Mouse (Mus musculus) intestine, embryonic 15.5 days (tissue): ENCODE measurements around the gene Mospd3. TPM values are rescaled to one million over a fixed set of nuclear protein-coding genes. Genes with fewer than 3 reads are reported as not detected.

ENCODE experiments used
- ATAC-seq: fragments of 200-750 bp; cut with Nextera tagmentation; 2 replicates; pipeline ENCODE4 v1.8.0; 2017; ENCODE audit warnings: moderate TSS enrichment, moderate library complexity
- H3K27ac ChIP-seq: fragments of 300-500 bp; sonication (generic); 2 replicates; pipeline ENCODE4 v1.5.1; 2015; ENCODE audit warnings: mild to moderate bottlenecking, inconsistent platforms
- H3K27me3 ChIP-seq: fragments of 300-500 bp; sonication (generic); replicated peaks from 2 replicates; pipeline ENCODE4 v1.6.1; 2015; ENCODE audit warnings: inconsistent platforms
- H3K36me3 ChIP-seq: fragments of 300-500 bp; sonication (generic); 2 replicates; pipeline ENCODE4 v1.6.1; 2015; ENCODE audit warnings: inconsistent platforms
- H3K4me1 ChIP-seq: fragments of 300-500 bp; sonication (generic); replicated peaks from 2 replicates; pipeline ENCODE4 v1.6.1; 2015; ENCODE audit warnings: inconsistent platforms
- H3K4me2 ChIP-seq: fragments of 300-500 bp; sonication (generic); replicated peaks from 2 replicates; pipeline ENCODE4 v1.6.1; 2015; ENCODE audit warnings: mild to moderate bottlenecking, inconsistent platforms
- H3K4me3 ChIP-seq: fragments of 300-500 bp; sonication (generic); replicated peaks from 2 replicates; pipeline ENCODE4 v1.5.1; 2015; ENCODE audit warnings: inconsistent platforms
- H3K9ac ChIP-seq: fragments of 300-500 bp; sonication (generic); 2 replicates; pipeline ENCODE4 v1.6.1; 2015; ENCODE audit warnings: inconsistent platforms
- H3K9me3 ChIP-seq: fragments of 300-500 bp; sonication (generic); 2 replicates; pipeline ENCODE4 v1.6.1; 2016; ENCODE audit warnings: inconsistent platforms
- WGBS: fragments of 180-500 bp; shearing (Covaris S2); methylation state at CpG from one replicate; pipeline ENCODE4 v1.1.7; 2015; 5-methylcytosine and 5-hydroxymethylcytosine counted together
- polyA plus RNA-seq: library from polyadenylated mRNA; unstranded; fragments of >200 nt; fragmentation: Nextera tagmentation; extraction: Ambion mirVana; gene quantifications from 2 replicates; pipeline ENCODE4 v1.2.1, GENCODE M21; 2015

Gene Mospd3
- polyA plus RNA-seq, 1 experiment from 2014 or later, result 24.6 TPM

DNA sequence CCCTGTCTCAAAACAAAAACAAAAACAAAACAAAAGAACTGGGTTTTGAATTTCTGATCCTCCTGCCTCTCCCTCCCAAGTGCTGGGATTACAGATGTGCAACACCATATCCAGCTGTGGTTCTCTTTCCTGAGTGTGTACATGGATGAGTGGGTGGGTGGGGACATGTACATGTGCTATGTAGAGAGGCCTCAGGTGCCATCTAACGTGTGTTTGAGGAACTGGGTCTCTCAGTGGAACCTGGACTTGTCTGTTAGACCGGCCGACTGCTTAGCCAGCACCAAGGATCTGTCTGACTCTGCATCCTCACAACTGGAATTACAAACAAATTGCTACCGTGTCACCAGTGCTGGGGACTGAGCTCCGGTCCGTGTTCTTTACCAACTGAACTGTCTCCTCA, 3.2 kb downstream of the Mospd3 start:
- no peak overlapping the region for H3K9ac ChIP-seq
- no peak for ATAC-seq
- H3K4me3 ChIP-seq, result no peak overlapping the region
- no peak overlapping the region for H3K4me2 ChIP-seq
- WGBS, result 90% methylated on average over 6 of the region's 6 CpGs
- no peaks in the 10 kb centered on the region for H3K36me3 ChIP-seq
- H3K9me3 ChIP-seq, result no peaks in the 10 kb centered on the region
- no peak overlapping the region for H3K27ac ChIP-seq
- H3K27me3 ChIP-seq, result no peaks in the 10 kb centered on the region
- peaks cover 16% of the 10 kb centered on the region for H3K4me1 ChIP-seq

DNA sequence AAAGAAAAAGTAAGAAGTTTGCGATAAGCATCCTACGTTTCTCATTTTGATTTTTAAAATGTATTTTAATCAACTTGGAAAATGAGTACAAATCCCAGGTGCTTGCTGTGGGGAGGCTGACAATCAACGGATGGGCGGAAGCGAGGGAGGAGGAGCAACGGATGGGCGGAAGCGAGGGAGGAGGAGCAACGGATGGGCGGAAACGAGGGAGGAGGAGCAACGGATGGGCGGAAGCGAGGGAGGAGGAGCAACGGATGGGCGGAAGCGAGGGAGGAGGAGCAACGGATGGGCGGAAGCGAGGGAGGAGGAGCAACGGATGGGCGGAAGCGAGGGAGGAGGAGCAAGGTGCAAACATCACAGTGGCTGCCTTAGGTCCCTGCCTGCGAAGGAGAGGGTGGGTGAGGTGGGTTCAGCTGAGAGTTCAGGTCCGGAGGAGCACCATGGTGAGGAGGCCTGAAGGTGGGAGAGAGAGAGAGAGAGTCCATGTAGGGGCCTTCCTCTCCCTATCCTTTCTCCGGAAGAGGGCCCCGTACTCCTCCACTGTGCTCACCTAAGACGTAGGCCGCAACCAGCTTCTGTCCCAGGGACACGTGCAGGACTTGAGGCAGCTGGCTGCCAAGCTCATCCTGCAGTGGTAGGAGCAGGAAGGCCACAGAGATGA, 4.1 kb downstream of the Mospd3 start:
- H3K9ac ChIP-seq, result no peak overlapping the region
- no peaks in the 10 kb centered on the region for H3K36me3 ChIP-seq
- no peak overlapping the region for H3K27ac ChIP-seq
- H3K9me3 ChIP-seq, result no peaks in the 10 kb centered on the region
- peak overlapping the region; percentile 40 for H3K4me2 ChIP-seq
- H3K4me3 ChIP-seq, result peak overlapping the region; percentile 15; the same call in 1 of the 2 replicates
- no peaks in the 10 kb centered on the region for H3K27me3 ChIP-seq
- H3K4me1 ChIP-seq, result peaks cover 12% of the 10 kb centered on the region
- no peak for ATAC-seq
- WGBS, result 26% methylated on average over 25 of the region's 30 CpGs

DNA sequence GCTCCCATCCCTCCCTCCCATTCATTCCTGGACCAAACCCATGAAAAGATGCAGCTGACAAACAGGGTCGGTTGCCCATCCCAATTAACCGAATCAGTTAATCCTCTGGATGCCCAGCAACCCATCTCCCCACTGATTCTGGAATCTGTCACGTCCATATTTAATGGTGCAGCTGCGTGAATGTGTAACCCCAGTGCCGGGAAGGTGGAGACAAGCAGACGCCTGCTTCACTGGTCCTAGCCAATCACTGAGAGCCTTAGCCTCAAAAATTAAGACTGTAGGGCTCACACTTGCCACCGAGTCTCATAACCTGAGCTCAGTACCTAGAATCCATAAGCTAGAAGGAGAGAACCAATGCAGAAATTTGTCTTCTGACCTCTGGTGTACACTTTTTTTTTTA, 4.9 kb downstream of the Mospd3 start:
- Histone ChIP-seq H3K27ac (no peak overlapping the region), H3K4me3 (no peak overlapping the region), H3K4me1 (peaks cover 12% of the 10 kb centered on the region), H3K4me2 (no peak overlapping the region), H3K9ac (no peak overlapping the region), H3K27me3 (no peaks in the 10 kb centered on the region), H3K9me3 (no peaks in the 10 kb centered on the region), H3K36me3 (no peaks in the 10 kb centered on the region)
- ATAC-seq, result no peak
- 79% methylated on average over 7 of the region's 7 CpGs for WGBS

DNA sequence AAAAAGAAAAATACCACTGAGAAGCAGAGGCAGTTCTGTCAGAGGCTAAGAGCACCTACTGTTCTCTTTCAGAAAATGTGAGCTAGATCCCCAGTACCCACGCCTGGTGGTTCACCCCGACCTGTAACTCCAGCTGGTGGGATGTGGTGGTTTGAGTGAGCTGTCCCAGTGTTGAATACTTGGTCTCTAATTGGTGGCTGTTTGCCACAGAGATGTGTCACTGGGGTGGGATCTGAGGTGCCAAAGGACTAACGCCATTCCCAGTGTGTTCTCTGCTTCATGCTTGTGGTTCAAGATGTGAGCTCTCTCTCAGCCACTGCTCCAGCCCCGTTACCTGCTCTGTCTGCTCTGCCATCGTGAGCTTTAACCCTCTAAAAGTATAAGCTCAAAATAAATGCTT, 10.4 kb downstream of the Mospd3 start:
- Histone ChIP-seq H3K4me2 (no peak overlapping the region), H3K9me3 (no peaks in the 10 kb centered on the region), H3K9ac (no peak overlapping the region), H3K4me1 (no peaks in the 10 kb centered on the region), H3K27me3 (no peaks in the 10 kb centered on the region), H3K36me3 (no peaks in the 10 kb centered on the region), H3K27ac (no peak overlapping the region), H3K4me3 (no peak overlapping the region)
- WGBS, result 81% methylated on average over 5 of the region's 5 CpGs
- no peak for ATAC-seq

DNA sequence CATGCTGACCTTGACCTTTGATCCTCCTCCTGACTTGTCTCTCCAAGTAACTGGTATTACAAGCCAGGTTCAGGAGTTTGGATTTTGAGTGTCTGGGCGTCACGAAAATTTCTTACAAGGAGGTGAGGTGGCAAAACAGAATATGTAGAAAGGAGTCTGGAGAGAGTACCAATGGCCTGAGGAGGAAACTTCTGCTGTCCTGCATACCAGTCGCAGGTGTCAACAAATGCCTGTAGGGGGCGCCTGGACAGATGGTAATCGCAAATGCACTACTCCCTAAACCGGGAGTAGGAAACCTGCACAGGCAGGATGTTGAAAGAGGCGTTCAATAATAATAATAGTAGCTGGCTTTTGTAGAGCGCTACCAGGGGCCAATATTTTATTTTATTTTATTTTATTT, 15.9 kb downstream of the Mospd3 start:
- Histone ChIP-seq H3K27me3 (peaks cover 14% of the 10 kb centered on the region), H3K4me3 (no peak overlapping the region), H3K9me3 (no peaks in the 10 kb centered on the region), H3K4me1 (no peaks in the 10 kb centered on the region; the same call in 1 of the 2 replicates), H3K36me3 (no peaks in the 10 kb centered on the region), H3K27ac (no peak overlapping the region), H3K4me2 (no peak overlapping the region), H3K9ac (no peak overlapping the region)
- no peak for ATAC-seq
- 27% methylated on average over 8 of the region's 8 CpGs for WGBS

DNA sequence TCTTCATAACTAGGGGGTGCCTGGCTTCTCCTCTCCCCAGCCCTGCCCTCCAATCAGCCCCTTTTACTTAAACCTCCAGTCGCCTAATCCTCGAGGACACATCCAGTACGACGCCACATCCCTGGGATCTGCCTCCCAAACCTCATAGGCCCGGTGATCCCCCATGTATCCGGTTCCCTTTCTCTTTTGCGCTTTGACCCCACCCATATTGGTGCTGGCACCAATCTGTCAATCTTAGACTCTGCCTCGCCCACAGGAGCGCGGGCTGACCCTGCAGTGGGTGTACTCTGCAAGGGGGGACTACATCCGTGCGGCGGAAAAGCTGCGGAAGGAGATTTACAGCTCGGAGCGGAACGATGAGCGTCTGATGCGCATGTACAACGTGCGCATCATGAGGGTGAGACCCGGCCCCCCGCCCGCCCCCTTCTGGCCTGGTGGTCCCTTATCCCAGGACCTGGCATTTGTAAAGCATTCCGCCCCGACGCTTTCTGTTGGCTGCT, 17.1 kb downstream of the Mospd3 start:
- WGBS, result 8% methylated on average over 27 of the region's 27 CpGs
- H3K9me3 ChIP-seq, result no peaks in the 10 kb centered on the region

DNA sequence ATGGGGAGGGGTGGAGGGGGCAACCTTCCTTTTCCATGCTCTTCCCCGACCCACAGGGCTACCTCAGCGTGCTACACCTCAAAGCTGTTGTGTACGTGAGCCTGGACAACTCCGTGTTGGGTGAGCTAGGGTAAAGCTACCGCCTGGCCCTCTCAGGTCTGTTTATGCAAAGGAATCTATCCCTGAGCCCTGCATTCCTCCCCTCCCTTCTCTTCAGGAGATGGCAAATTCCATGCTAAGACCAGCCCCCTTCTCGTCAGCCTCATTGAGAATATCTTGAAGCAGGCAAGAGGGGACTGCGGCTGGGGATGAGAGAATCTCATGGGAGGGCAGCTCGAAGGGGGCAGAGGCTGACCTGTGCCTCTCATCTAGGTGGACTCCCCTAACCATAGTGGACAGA, 18.2 kb downstream of the Mospd3 start:
- Histone ChIP-seq H3K9me3 (no peaks in the 10 kb centered on the region), H3K36me3 (no peaks in the 10 kb centered on the region), H3K4me3 (no peak overlapping the region), H3K4me2 (0 out of 2 replicates have a peak overlapping the region, but pooled peaks have one; percentile 70), H3K4me1 (no peaks in the 10 kb centered on the region; the same call in 1 of the 2 replicates), H3K27me3 (peaks cover 14% of the 10 kb centered on the region), H3K9ac (no peak overlapping the region), H3K27ac (no peak overlapping the region)
- no peak for ATAC-seq
- 28% methylated on average over 8 of the region's 8 CpGs for WGBS

More for the DNA sequence above, 17.1 kb downstream of the Mospd3 start:
- H3K27ac ChIP-seq, result 0 out of 2 replicates have a peak overlapping the region, but pooled peaks have one; percentile 6
- peak; percentile 66 for ATAC-seq
- H3K4me1 ChIP-seq, result no peaks in the 10 kb centered on the region; the same call in 1 of the 2 replicates
- H3K4me3 ChIP-seq, result peak overlapping the region; percentile 34
- peak overlapping the region; percentile 45 for H3K9ac ChIP-seq
- peaks cover 14% of the 10 kb centered on the region for H3K27me3 ChIP-seq
- H3K4me2 ChIP-seq, result peak overlapping the region; percentile 70
- no peaks in the 10 kb centered on the region for H3K36me3 ChIP-seq

DNA sequence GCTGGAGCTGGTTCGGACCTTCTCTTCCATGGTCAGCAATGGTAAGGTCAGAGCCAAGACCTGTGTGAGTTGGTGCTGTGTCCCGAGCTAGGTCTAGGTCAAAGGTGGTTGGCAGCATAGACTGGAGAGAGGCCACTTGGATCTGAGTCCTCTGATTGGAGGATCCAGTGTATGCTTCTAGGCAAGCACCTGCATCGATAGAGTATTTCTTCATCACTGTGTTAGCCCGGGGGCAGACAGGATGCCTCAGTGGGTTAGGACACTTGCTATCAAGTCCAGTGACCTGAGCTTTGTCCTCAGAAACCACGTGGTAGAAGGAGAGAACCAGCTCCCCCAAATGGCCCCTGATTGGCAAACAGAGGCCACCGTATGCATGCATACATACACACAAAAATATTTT, 20.6 kb downstream of the Mospd3 start:
- no peaks in the 10 kb centered on the region for H3K9me3 ChIP-seq
- no peak overlapping the region for H3K9ac ChIP-seq
- no peak for ATAC-seq
- WGBS, result 78% methylated on average over 6 of the region's 6 CpGs
- H3K4me2 ChIP-seq, result no peak overlapping the region
- H3K4me3 ChIP-seq, result no peak overlapping the region
- peaks cover 14% of the 10 kb centered on the region for H3K27me3 ChIP-seq
- no peaks in the 10 kb centered on the region; the same call in 1 of the 2 replicates for H3K4me1 ChIP-seq
- H3K27ac ChIP-seq, result no peak overlapping the region
- no peaks in the 10 kb centered on the region for H3K36me3 ChIP-seq

DNA sequence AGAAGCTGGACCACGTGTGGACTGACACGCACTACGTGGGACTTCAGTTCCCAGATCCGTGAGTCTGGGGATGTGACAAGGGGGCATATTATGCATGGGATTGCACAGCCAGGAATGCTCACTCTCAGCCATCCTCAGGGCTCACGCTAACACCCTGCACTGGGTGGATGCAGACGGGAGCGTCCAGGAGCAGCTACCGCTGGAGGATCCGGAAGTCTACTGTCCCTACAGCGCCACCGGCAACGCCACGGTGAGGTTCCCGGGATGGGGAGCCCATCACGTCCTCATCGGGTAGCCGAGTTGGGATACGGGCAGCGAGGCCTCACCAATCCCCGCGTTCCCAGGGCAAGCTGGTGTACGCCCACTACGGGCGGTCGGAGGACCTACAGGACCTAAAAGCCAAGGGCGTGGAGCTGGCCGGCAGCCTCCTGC, 26.4 kb downstream of the Mospd3 start:
- Histone ChIP-seq H3K4me3 (peak overlapping the region; percentile 27), H3K27ac (no peak overlapping the region), H3K4me1 (0 out of 2 replicates have a peak, but pooled peaks cover 9% of the 10 kb centered on the region), H3K36me3 (no peaks in the 10 kb centered on the region), H3K9ac (peak overlapping the region; percentile 26), H3K9me3 (no peaks in the 10 kb centered on the region), H3K27me3 (peaks cover 6% of the 10 kb centered on the region; the same call in 1 of the 2 replicates), H3K4me2 (peak overlapping the region; percentile 65)
- ATAC-seq, result peak; percentile 31; the same call in 1 of the 2 replicates
- 8% methylated on average over 27 of the region's 27 CpGs for WGBS

DNA sequence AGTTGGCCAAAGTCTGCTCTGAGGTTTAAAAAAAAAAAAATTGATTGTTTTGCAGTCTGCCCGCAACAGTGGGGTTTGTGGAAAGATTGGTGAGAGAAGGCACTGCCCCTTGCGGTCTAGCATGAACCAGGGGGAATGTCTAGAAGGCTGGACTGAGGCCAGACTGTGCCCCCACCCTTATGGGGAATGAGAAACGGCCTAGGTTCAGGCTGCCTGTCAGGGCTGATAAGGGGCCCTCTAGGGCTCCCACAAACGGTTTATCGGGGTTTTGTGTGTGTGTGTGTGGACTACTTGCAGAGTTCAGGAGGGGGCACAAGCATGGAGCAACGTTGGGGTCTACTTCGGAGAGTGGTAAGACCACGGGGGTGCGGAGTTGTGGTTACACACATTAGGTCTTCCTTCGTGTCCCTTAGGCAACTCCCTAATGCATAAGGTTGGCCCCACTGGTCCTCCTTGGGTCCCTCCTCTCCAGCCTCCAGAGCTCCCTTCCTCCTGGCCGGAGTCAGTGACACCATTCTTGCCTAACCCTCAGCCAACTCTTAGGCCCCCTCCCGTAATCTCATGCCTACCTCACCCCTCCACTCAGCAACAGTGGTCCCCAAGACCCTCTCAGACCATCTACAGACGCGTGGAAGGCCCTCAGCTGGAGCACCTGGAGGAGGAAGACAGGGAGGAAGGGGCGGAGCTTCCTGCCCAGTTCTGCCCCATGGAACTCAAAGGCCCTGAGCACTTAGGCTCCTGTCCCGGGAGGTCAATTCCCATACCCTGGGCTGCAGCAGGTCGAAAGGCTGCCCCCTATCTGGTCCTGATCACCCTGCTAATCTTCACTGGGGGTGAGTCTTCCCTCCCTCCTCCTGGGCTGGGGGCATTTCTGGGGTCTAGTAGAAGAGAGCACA, 29.9 kb downstream of the Mospd3 start:
- H3K27ac ChIP-seq, result no peak overlapping the region
- no peak overlapping the region for H3K4me3 ChIP-seq
- 0 out of 2 replicates have a peak, but pooled peaks cover 10% of the 10 kb centered on the region for H3K4me1 ChIP-seq
- H3K9me3 ChIP-seq, result no peaks in the 10 kb centered on the region
- no peaks in the 10 kb centered on the region for H3K36me3 ChIP-seq
- ATAC-seq, result peak; percentile 75; the same call in 1 of the 2 replicates
- 75% methylated on average over 17 of the region's 17 CpGs for WGBS
- peaks cover 6% of the 10 kb centered on the region; the same call in 1 of the 2 replicates for H3K27me3 ChIP-seq
- H3K4me2 ChIP-seq, result no peak overlapping the region
- no peak overlapping the region for H3K9ac ChIP-seq

DNA sequence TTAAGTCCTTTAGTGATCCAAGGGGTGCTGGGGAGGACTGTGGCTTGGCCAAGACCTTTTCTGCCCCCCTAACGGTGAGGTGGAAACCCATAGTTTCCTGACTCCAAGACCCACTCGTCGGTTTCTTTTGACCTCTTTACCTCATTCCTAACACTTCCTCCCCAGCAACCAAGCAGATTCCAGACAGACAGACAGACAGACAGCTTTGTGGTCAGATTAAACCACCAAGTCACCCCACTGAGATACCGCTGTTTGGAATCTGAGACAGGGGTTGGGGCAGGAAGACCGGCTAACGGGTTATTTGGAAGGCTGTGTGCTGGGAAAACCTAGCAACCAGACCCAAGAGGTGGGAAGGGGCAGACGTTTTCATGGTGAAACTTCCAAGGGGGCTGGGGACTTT, 30.7 kb downstream of the Mospd3 start:
- no peak for ATAC-seq
- no peaks in the 10 kb centered on the region for H3K36me3 ChIP-seq
- WGBS, result 51% methylated on average over 7 of the region's 7 CpGs
- H3K9ac ChIP-seq, result no peak overlapping the region
- H3K27ac ChIP-seq, result no peak overlapping the region
- no peak overlapping the region for H3K4me3 ChIP-seq
- H3K27me3 ChIP-seq, result peaks cover 6% of the 10 kb centered on the region; the same call in 1 of the 2 replicates
- H3K4me2 ChIP-seq, result no peak overlapping the region
- H3K4me1 ChIP-seq, result 0 out of 2 replicates have a peak, but pooled peaks cover 10% of the 10 kb centered on the region
- no peaks in the 10 kb centered on the region for H3K9me3 ChIP-seq

DNA sequence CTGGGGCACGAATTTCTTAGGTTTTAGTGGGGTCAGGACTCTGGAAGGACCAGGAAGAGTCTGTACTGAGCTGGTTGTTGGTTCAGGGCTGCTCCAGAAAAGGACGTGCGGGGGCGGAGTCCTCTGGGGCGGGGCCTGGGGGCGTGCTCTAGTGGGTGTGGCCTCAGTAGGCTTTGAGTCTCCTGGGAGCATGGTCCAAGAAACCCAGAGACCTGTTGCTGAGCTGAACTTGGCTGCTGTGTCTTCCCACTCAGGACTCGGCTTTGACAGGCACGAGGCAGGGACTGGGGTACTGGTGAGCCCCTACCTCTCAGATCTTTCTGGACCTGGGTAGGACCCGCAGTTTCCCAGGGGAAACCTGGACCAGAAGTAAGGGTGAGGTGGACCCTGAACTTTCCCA, 31.2 kb downstream of the Mospd3 start, which contains the start of gene Tfr2:
TSS of gene Tfr2 (plus strand) at position 176 of the 400 bp plus-strand sequence.
- ATAC-seq, result peak; percentile 91
- WGBS, result 25% methylated on average over 9 of the region's 9 CpGs
- H3K9me3 ChIP-seq, result no peaks in the 10 kb centered on the region
- no peak within 1 kb of the TSS for H3K4me3 ChIP-seq
- no peak within 1 kb of the TSS for H3K9ac ChIP-seq
- 0 out of 2 replicates have a peak, but pooled peaks cover 10% of the 10 kb centered on the region for H3K4me1 ChIP-seq
- no peaks in the 10 kb centered on the region for H3K36me3 ChIP-seq
- H3K27me3 ChIP-seq, result peaks cover 5% of the 10 kb centered on the region; the same call in 1 of the 2 replicates
- H3K27ac ChIP-seq, result no peak within 1 kb of the TSS
- no peak within 1 kb of the TSS for H3K4me2 ChIP-seq
